Comparison of ENCODE assay signal across 14 mouse cellular contexts in genomic region chr12:101105571-101105970, GRCm38 (mm10).
"Had no signal": no experiment of that assay in that cellular context is flagged by ENCODE, and none has a peak within 500 bp of the region (broad histone marks: within the 10 kb centered on the region; RNA-seq: fewer than 3 reads in every experiment).

No protein-coding gene starts in this region.

- H3K9ac ChIP-seq: liver, embryonic 12.5 days; liver, embryonic 15.5 days; lung, embryonic 15.5 days had no signal

- DNase-seq: kidney, adult 2 months; kidney, postnatal 25 days; liver; lung, adult 18-20 months; lung, postnatal 10 days; lung, postnatal 4 days; midbrain, embryonic 14.5 days; thymus, adult 18-20 months; thymus, postnatal 36 days had no signal

- H3K27me3 ChIP-seq: liver, embryonic 15.5 days; lung, embryonic 15.5 days had no signal

- H3K27ac ChIP-seq: kidney, postnatal 0 days; liver, embryonic 12.5 days; liver, embryonic 15.5 days; lung, embryonic 15.5 days had no signal

- H3K9me3 ChIP-seq: liver, embryonic 12.5 days; liver, embryonic 15.5 days; lung, embryonic 15.5 days had no signal

- H3K4me1 ChIP-seq: liver, embryonic 12.5 days; liver, embryonic 15.5 days; lung, embryonic 15.5 days had no signal

- ATAC-seq: liver, embryonic 12.5 days had no signal

- H3K4me2 ChIP-seq: liver, embryonic 12.5 days; liver, embryonic 15.5 days; lung, embryonic 15.5 days; midbrain, embryonic 11.5 days had no signal

- H3K36me3 ChIP-seq: liver, embryonic 12.5 days; liver, embryonic 15.5 days; lung, embryonic 15.5 days had no signal

- H3K4me3 ChIP-seq: liver, embryonic 12.5 days; liver, embryonic 15.5 days; lung, embryonic 15.5 days had no signal
